Mouse (Mus musculus): ENCODE measurements around the gene Hpse. TPM values are rescaled to one million over a fixed set of nuclear protein-coding genes. Genes with fewer than 3 reads are reported as not detected.

Hpse gene
- total RNA-seq, 1 experiment, result 1.2 TPM

- DNase-seq (ENCODE audit: low read depth, low spot score), result no peak
- TF ChIP-seq CHD2 (IDR thresholded peaks at IDR 0.05; ENCODE audit: low read depth, low read length) (no peak), HCFC1 (IDR thresholded peaks at IDR 0.05; ENCODE audit: borderline replicate concordance, insufficient read depth, low read length) (no peak), ZC3H11A (IDR thresholded peaks at IDR 0.05; ENCODE audit: borderline replicate concordance, low read depth, low read length) (no peak), ZNF384 (IDR thresholded peaks at IDR 0.05; ENCODE audit: low read depth, low read length) (no peak), MAFK (IDR thresholded peaks at IDR 0.05; ENCODE audit: insufficient read depth, low read depth, low read length) (no peak)
- H3K9ac ChIP-seq (ENCODE audit: insufficient read depth, low read depth, low read length, poor library complexity, severe bottlenecking), result no peak overlapping the region
- in situ Hi-C loops (cut with MboI; ENCODE audit: low sequenced_read_pairs in 2 of 2, unreplicated experiment in 2 of 2), result loop anchor here in 1 of 2 experiments (25.0 kb wide), 1 partner anchor 951 kb away; the partner anchor contains the start of gene Nkx6-1
- H3K36me3 ChIP-seq (ENCODE audit: control insufficient read depth, insufficient read depth, low read length, poor library complexity, severe bottlenecking), result no peaks in the 10 kb centered on the region
- no peaks in the 10 kb centered on the region for H3K9me3 ChIP-seq (ENCODE audit: control insufficient read depth, insufficient read depth, low read depth, low read length)
- H3K27ac ChIP-seq (ENCODE audit: insufficient read depth, low read depth, low read length, poor library complexity, severe bottlenecking), result no peak overlapping the region
- no peaks in the 10 kb centered on the region for H3K4me1 ChIP-seq (ENCODE audit: control insufficient read depth in 2 of 2, insufficient read depth in 2 of 2, low read length in 2 of 2, poor library complexity in 1 of 2)
- no peak overlapping the region for H3K4me3 ChIP-seq (ENCODE audit: insufficient read depth in 1 of 2, low read depth in 1 of 2, low read length in 2 of 2, poor library complexity in 1 of 2, severe bottlenecking in 1 of 2)
These were observed 8.3 kb downstream of the Hpse start for GRCm38 (mm10) chr5:100711219-100711618.

GRCm38 (mm10) chr5:100710012-100710411, 9.5 kb downstream of the Hpse start:
- Histone ChIP-seq H3K4me1 (ENCODE audit: control insufficient read depth in 2 of 2, insufficient read depth in 2 of 2, low read length in 2 of 2, poor library complexity in 1 of 2) (no peaks in the 10 kb centered on the region), H3K27ac (ENCODE audit: insufficient read depth, low read depth, low read length, poor library complexity, severe bottlenecking) (no peak overlapping the region), H3K4me3 (ENCODE audit: insufficient read depth in 1 of 2, low read depth in 1 of 2, low read length in 2 of 2, poor library complexity in 1 of 2, severe bottlenecking in 1 of 2) (no peak overlapping the region), H3K36me3 (ENCODE audit: control insufficient read depth, insufficient read depth, low read length, poor library complexity, severe bottlenecking) (no peaks in the 10 kb centered on the region), H3K9me3 (ENCODE audit: control insufficient read depth, insufficient read depth, low read depth, low read length) (no peaks in the 10 kb centered on the region), H3K9ac (ENCODE audit: insufficient read depth, low read depth, low read length, poor library complexity, severe bottlenecking) (no peak overlapping the region)
- TF ChIP-seq MAFK (IDR thresholded peaks at IDR 0.05; ENCODE audit: insufficient read depth, low read depth, low read length) (no peak), CHD2 (IDR thresholded peaks at IDR 0.05; ENCODE audit: low read depth, low read length) (no peak), ZC3H11A (IDR thresholded peaks at IDR 0.05; ENCODE audit: borderline replicate concordance, low read depth, low read length) (no peak), HCFC1 (IDR thresholded peaks at IDR 0.05; ENCODE audit: borderline replicate concordance, insufficient read depth, low read length) (no peak), ZNF384 (IDR thresholded peaks at IDR 0.05; ENCODE audit: low read depth, low read length) (no peak)
- in situ Hi-C loops (cut with MboI; ENCODE audit: low sequenced_read_pairs in 2 of 2, unreplicated experiment in 2 of 2), result loop anchor here in 1 of 2 experiments (25.0 kb wide), 1 partner anchor 952 kb away; the partner anchor contains the start of gene Nkx6-1
- no peak for DNase-seq (ENCODE audit: low read depth, low spot score)

- Histone ChIP-seq H3K4me3 (ENCODE audit: insufficient read depth in 1 of 2, low read depth in 1 of 2, low read length in 2 of 2, poor library complexity in 1 of 2, severe bottlenecking in 1 of 2) (no peak overlapping the region), H3K4me1 (ENCODE audit: control insufficient read depth in 2 of 2, insufficient read depth in 2 of 2, low read length in 2 of 2, poor library complexity in 1 of 2) (no peaks in the 10 kb centered on the region), H3K27ac (ENCODE audit: insufficient read depth, low read depth, low read length, poor library complexity, severe bottlenecking) (no peak overlapping the region), H3K9me3 (ENCODE audit: control insufficient read depth, insufficient read depth, low read depth, low read length) (no peaks in the 10 kb centered on the region), H3K9ac (ENCODE audit: insufficient read depth, low read depth, low read length, poor library complexity, severe bottlenecking) (no peak overlapping the region), H3K36me3 (ENCODE audit: control insufficient read depth, insufficient read depth, low read length, poor library complexity, severe bottlenecking) (no peaks in the 10 kb centered on the region)
- TF ChIP-seq HCFC1 (IDR thresholded peaks at IDR 0.05; ENCODE audit: borderline replicate concordance, insufficient read depth, low read length), result no peak
- in situ Hi-C loops (cut with MboI; ENCODE audit: low sequenced_read_pairs in 2 of 2, unreplicated experiment in 2 of 2), result loop anchor here in 1 of 2 experiments (25.0 kb wide), 1 partner anchor 953 kb away; the partner anchor contains the start of gene Nkx6-1
- DNase-seq (ENCODE audit: low read depth, low spot score), result no peak
These were observed 10.5 kb downstream of the Hpse start for GRCm38 (mm10) chr5:100709035-100709434.

GRCm38 (mm10) chr5:100706675-100707074, 12.8 kb downstream of the Hpse start:
- no peaks in the 10 kb centered on the region for H3K4me1 ChIP-seq (ENCODE audit: control insufficient read depth in 2 of 2, insufficient read depth in 2 of 2, low read length in 2 of 2, poor library complexity in 1 of 2)
- H3K9me3 ChIP-seq (ENCODE audit: control insufficient read depth, insufficient read depth, low read depth, low read length), result no peaks in the 10 kb centered on the region
- no peak overlapping the region for H3K27ac ChIP-seq (ENCODE audit: insufficient read depth, low read depth, low read length, poor library complexity, severe bottlenecking)
- TF ChIP-seq MAFK (IDR thresholded peaks at IDR 0.05; ENCODE audit: insufficient read depth, low read depth, low read length), result no peak
- TF ChIP-seq ZNF384 (IDR thresholded peaks at IDR 0.05; ENCODE audit: low read depth, low read length), result no peak
- H3K36me3 ChIP-seq (ENCODE audit: control insufficient read depth, insufficient read depth, low read length, poor library complexity, severe bottlenecking), result no peaks in the 10 kb centered on the region
- DNase-seq (ENCODE audit: low read depth, low spot score), result no peak
- in situ Hi-C loops (cut with MboI; ENCODE audit: low sequenced_read_pairs in 2 of 2, unreplicated experiment in 2 of 2), result loop anchor here in 1 of 2 experiments (25.0 kb wide), 1 partner anchor 956 kb away; the partner anchor contains the start of gene Nkx6-1
- H3K4me3 ChIP-seq (ENCODE audit: insufficient read depth in 1 of 2, low read depth in 1 of 2, low read length in 2 of 2, poor library complexity in 1 of 2, severe bottlenecking in 1 of 2), result no peak overlapping the region
- no peak overlapping the region for H3K9ac ChIP-seq (ENCODE audit: insufficient read depth, low read depth, low read length, poor library complexity, severe bottlenecking)

- Histone ChIP-seq H3K9ac (ENCODE audit: insufficient read depth, low read depth, low read length, poor library complexity, severe bottlenecking) (no peak overlapping the region), H3K9me3 (ENCODE audit: control insufficient read depth, insufficient read depth, low read depth, low read length) (no peaks in the 10 kb centered on the region), H3K4me3 (ENCODE audit: insufficient read depth in 1 of 2, low read depth in 1 of 2, low read length in 2 of 2, poor library complexity in 1 of 2, severe bottlenecking in 1 of 2) (no peak overlapping the region), H3K4me1 (ENCODE audit: control insufficient read depth in 2 of 2, insufficient read depth in 2 of 2, low read length in 2 of 2, poor library complexity in 1 of 2) (peaks cover 3 to 5% of the 10 kb centered on the region in 2 experiments; a peak in 2 of 4 replicates), H3K36me3 (ENCODE audit: control insufficient read depth, insufficient read depth, low read length, poor library complexity, severe bottlenecking) (no peaks in the 10 kb centered on the region), H3K27ac (ENCODE audit: insufficient read depth, low read depth, low read length, poor library complexity, severe bottlenecking) (no peak overlapping the region)
- in situ Hi-C loops (cut with MboI; ENCODE audit: low sequenced_read_pairs in 2 of 2, unreplicated experiment in 2 of 2), result loop anchor here in 1 of 2 experiments (25.0 kb wide), 1 partner anchor 958 kb away; the partner anchor contains the start of gene Nkx6-1
- TF ChIP-seq ZNF384 (IDR thresholded peaks at IDR 0.05; ENCODE audit: low read depth, low read length) (no peak), ZC3H11A (IDR thresholded peaks at IDR 0.05; ENCODE audit: borderline replicate concordance, low read depth, low read length) (peak; percentile 74), CHD2 (IDR thresholded peaks at IDR 0.05; ENCODE audit: low read depth, low read length) (no peak)
- peak; percentile 34 for DNase-seq (ENCODE audit: low read depth, low spot score)
These were observed 15.2 kb downstream of the Hpse start for GRCm38 (mm10) chr5:100704272-100704671.
